Mouse (Mus musculus) granulocyte monocyte progenitor cell, adult 5-6 weeks (primary cell): Measurements from ENCODE around the gene Blmh. TPM values are rescaled to one million over a fixed set of nuclear protein-coding genes. Genes with fewer than 3 reads are reported as not detected.
"Not testable (repeated sequence)": the region's sequence is repeated elsewhere in the genome, so short reads cannot be mapped to it uniquely, and the experiment has no call there.

Experiments
- ATAC-seq: replicated peaks from 2 replicates; pipeline ENCODE4 v1.8.0; 2016; ENCODE audit warnings: mild to moderate bottlenecking, moderate TSS enrichment, inconsistent platforms; ENCODE audit not compliant: poor library complexity, severe bottlenecking
- total RNA-seq, 2 experiments: library from RNA; stranded (forward) in 1 of 2; stranded (reverse) in 1 of 2; fragments of 200-712, 200-1000 nt in 1 of 2; fragments of >200 nt in 1 of 2; fragmentation: Nextera tagmentation in 1 of 2; gene quantifications; 2 replicates each; pipeline ENCODE4 v1.2.3; 2014 to 2017

Blmh gene
- total RNA-seq, 2 experiments from 2014 or later = 83.3 to 226 TPM

- ATAC-seq = no peak
Observed at GRCm38 (mm10) chr11:76914366-76914765, 10.2 kb upstream of the Blmh start.

GRCm38 (mm10) chr11:76916539-76917229, 7.9 kb upstream of the Blmh start:
- ATAC-seq = peak; percentile 63

- ATAC-seq = no peak
Observed at GRCm38 (mm10) chr11:76917230-76917548, 7.4 kb upstream of the Blmh start.

GRCm38 (mm10) chr11:76920607-76921006, 4.0 kb upstream of the Blmh start:
- no peak for ATAC-seq

- not testable (repeated sequence) for ATAC-seq
Observed at GRCm38 (mm10) chr11:76928586-76928985, 4.0 kb downstream of the Blmh start.

GRCm38 (mm10) chr11:76933209-76933608, 8.6 kb downstream of the Blmh start:
- ATAC-seq = no peak

GRCm38 (mm10) chr11:76936578-76936977, 12.0 kb downstream of the Blmh start:
- ATAC-seq = no peak

- no peak for ATAC-seq
Observed at GRCm38 (mm10) chr11:76944839-76945238, 20.2 kb downstream of the Blmh start.

- peak; percentile 100 for ATAC-seq
Observed at GRCm38 (mm10) chr11:76945386-76946202, 21.0 kb downstream of the Blmh start.

- ATAC-seq = no peak
Observed at GRCm38 (mm10) chr11:76946203-76946585, 21.6 kb downstream of the Blmh start.

GRCm38 (mm10) chr11:76953536-76953935, 28.9 kb downstream of the Blmh start:
- ATAC-seq = no peak

- no peak for ATAC-seq
Observed at GRCm38 (mm10) chr11:76965703-76966102, 41.1 kb downstream of the Blmh start.

GRCm38 (mm10) chr11:76970328-76970727, 45.7 kb downstream of the Blmh start:
- no peak for ATAC-seq

- ATAC-seq = no peak
Observed at GRCm38 (mm10) chr11:76974680-76975319, 50.2 kb downstream of the Blmh start.

GRCm38 (mm10) chr11:76981570-76982141, 57.0 kb downstream of the Blmh start:
- no peak for ATAC-seq

- ATAC-seq = no peak
Observed at GRCm38 (mm10) chr11:76982415-76982814, 57.8 kb downstream of the Blmh start.

- no peak for ATAC-seq
Observed at GRCm38 (mm10) chr11:76983641-76984040, 59.0 kb downstream of the Blmh start.

GRCm38 (mm10) chr11:76984173-76984572, 59.6 kb downstream of the Blmh start:
- no peak for ATAC-seq

GRCm38 (mm10) chr11:76990839-76991238, 66.2 kb downstream of the Blmh start:
- peak; percentile 83 for ATAC-seq

- peak; percentile 64 for ATAC-seq
Observed at GRCm38 (mm10) chr11:76992886-76993285, 68.3 kb downstream of the Blmh start.
